Mouse (Mus musculus) 416B (cell line): ENCODE data around the gene St7.

Experiments used
- DNase-seq: peaks from one replicate; pipeline ENCODE4 v3.0.0; 2011; ENCODE audit warnings: low read depth

St7 gene

GRCm38 (mm10) chr6:17898539-17898938 is 205.8 kb downstream of the St7 start:
- DNase-seq: no peak

GRCm38 (mm10) chr6:17903355-17903754 is 210.6 kb downstream of the St7 start:
- no peak for DNase-seq

GRCm38 (mm10) chr6:17905776-17906175 is 213.0 kb downstream of the St7 start:
- no peak for DNase-seq

- DNase-seq: no peak
Measured at GRCm38 (mm10) chr6:17906289-17906688, 213.6 kb downstream of the St7 start.

GRCm38 (mm10) chr6:17912312-17912711 is 219.6 kb downstream of the St7 start:
- DNase-seq: no peak

- DNase-seq: no peak
Measured at GRCm38 (mm10) chr6:17912825-17913224, 220.1 kb downstream of the St7 start.

- no peak for DNase-seq
Measured at GRCm38 (mm10) chr6:17913315-17913714, 220.6 kb downstream of the St7 start.

- no peak for DNase-seq
Measured at GRCm38 (mm10) chr6:17914300-17914699, 221.6 kb downstream of the St7 start.

GRCm38 (mm10) chr6:17917233-17917632 is 224.5 kb downstream of the St7 start:
- no peak for DNase-seq

- DNase-seq: no peak
Measured at GRCm38 (mm10) chr6:17922180-17922579, 229.4 kb downstream of the St7 start.

- DNase-seq: peak; percentile 43
Measured at GRCm38 (mm10) chr6:17922967-17923366, 230.2 kb downstream of the St7 start.

- peak; percentile 8 for DNase-seq
Measured at GRCm38 (mm10) chr6:17923370-17923769, 230.6 kb downstream of the St7 start.

GRCm38 (mm10) chr6:17923894-17924505 is 231.3 kb downstream of the St7 start:
- DNase-seq: no peak

GRCm38 (mm10) chr6:17925267-17925666 is 232.5 kb downstream of the St7 start:
- DNase-seq: peak; percentile 50

GRCm38 (mm10) chr6:17927746-17928145 is 235.0 kb downstream of the St7 start:
- no peak for DNase-seq

GRCm38 (mm10) chr6:17931187-17931586 is 238.5 kb downstream of the St7 start:
- peak; percentile 22 for DNase-seq

GRCm38 (mm10) chr6:17931835-17932234 is 239.1 kb downstream of the St7 start:
- DNase-seq: no peak

- no peak for DNase-seq
Measured at GRCm38 (mm10) chr6:17932806-17933205, 240.1 kb downstream of the St7 start.

GRCm38 (mm10) chr6:17938631-17939346 is 246.1 kb downstream of the St7 start:
- no peak for DNase-seq

GRCm38 (mm10) chr6:17941916-17942315 is 249.2 kb downstream of the St7 start:
- no peak for DNase-seq

- no peak for DNase-seq
Measured at GRCm38 (mm10) chr6:17942344-17942743, 249.6 kb downstream of the St7 start.

GRCm38 (mm10) chr6:17943877-17944617 is 251.3 kb downstream of the St7 start:
- DNase-seq: no peak

- no peak for DNase-seq
Measured at GRCm38 (mm10) chr6:17946456-17946855, 253.7 kb downstream of the St7 start.
